Mouse (Mus musculus): ENCODE data around the gene Trmt1l. TPM values are rescaled to one million over a fixed set of nuclear protein-coding genes. Genes with fewer than 3 reads are reported as not detected.
A peak's percentile ranks its signal among the peaks of the same experiment; 100 is the strongest.

The Trmt1l gene
- polyA plus RNA-seq, 1 experiment, result 31.8 TPM

GRCm38 (mm10) chr1:151492419-151492818 lies 64.1 kb downstream of the Trmt1l start:
- DNase-seq (ENCODE audit: extremely low spot score in 1 of 2, low spot score in 1 of 2), result peak in 1 of 2 experiments; percentile 27

GRCm38 (mm10) chr1:151493826-151494225 lies 65.5 kb downstream of the Trmt1l start:
- no peak for DNase-seq (ENCODE audit: extremely low spot score in 1 of 2, low spot score in 1 of 2)

DNA sequence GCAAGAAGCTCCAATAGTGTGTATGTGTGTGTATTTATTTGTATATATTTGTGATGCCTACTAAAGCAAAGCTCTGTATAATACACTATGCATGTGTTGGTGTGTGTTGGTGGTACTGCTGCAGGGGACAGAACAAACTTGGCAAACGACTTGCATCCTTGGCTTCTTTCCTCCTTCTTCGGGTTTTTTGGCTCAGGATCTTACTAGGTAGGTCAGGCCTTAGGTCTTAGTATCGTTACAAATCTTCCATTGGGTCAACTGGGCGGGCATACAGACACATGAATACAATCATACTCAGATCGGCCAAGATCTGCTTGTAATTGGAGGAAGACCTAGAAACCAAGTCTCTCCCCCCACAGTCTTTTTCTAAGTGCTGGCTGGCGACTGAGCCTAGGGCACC lies 66.4 kb downstream of the Trmt1l start:
- DNase-seq (ENCODE audit: extremely low spot score in 1 of 2, low spot score in 1 of 2), result no peak

DNA sequence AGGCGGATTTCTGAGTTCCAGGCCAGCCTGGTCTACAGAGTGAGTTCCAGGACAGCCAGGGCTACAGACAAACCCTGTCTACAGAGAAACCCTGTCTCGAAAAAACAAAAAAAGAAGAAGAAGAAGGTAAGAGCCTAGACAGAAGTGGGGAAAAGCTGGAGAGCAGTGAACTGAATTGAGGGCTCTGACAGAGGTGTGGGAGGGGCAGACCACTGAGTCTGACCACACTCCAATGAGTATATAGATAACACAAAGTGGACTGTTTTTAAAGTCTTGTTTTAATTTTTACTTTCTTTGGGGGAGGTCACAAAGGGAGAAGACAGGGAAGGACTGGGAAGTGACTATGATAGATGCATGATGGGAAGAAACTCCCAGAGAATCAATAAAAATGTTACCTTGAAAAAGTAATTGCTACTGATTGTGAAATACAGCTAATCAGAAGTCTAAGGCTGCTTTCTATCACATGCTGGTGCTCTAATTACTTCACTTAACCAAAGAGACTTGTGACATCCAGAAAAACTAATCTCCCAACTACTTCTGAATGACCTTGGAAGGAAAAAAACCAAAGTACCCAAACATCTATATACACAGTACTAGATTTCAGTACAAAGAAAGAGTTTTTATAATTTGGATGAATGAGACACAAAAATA lies 67.4 kb downstream of the Trmt1l start:
- no peak for DNase-seq (ENCODE audit: extremely low spot score in 1 of 2, low spot score in 1 of 2)

DNA sequence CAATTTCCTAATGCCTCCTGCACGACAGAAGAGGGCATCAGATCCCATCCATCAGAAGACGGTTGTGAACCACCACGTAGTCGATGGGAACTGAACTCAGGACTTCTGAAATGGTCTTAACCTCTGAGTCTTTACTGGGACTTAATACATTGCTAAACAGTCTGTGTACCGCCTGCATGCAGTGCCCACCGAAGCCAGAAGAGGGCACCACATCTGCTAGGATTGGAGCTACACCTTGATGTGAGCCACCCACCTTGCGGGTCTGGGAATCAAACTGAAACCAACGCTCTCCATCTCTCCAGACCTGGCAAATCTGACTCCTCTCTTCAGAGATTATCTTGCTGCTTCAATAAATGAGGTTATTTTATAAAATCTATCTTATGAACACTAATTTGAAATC lies 68.7 kb downstream of the Trmt1l start:
- DNase-seq (ENCODE audit: extremely low spot score in 1 of 2, low spot score in 1 of 2), result peak in 1 of 2 experiments; percentile 22

DNA sequence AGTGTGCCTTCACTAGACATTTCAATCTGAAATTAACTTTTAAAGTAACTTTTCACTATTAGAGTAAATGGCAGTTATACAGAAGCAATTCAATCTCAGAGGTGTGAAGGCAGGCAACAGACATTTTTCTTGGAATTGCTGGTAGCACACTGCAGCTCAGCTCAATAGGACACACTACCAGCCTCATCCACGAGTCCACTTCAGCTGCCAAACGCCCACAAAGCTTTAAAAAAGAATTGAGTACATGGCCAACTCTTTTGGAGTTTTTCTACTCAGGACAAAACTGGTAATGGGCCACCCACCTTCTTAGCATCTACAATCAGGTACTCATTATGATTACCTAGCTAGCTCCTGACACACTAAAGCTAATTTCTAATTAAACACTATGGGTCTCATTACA lies 69.6 kb downstream of the Trmt1l start:
- DNase-seq (ENCODE audit: extremely low spot score in 1 of 2, low spot score in 1 of 2), result peak in 1 of 2 experiments; percentile 10

DNA sequence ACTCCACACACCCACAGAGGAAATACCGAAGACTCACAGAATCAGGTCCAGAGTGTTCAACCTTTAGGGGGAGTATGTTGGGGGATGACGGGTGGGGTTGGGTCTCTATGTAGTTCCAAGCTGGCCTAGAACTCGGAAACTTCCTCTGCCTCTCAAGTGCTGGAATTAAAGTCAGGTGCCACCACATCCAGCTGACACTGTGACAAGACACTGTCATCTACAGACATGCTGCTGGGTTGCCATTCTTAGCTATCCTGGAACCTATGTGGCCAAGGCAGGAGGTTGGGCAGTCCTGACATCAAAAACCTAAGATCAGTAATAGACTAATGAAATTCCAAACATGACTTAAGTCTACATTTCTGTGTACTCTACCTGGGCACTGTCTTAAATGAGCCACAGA lies 70.0 kb downstream of the Trmt1l start:
- no peak for DNase-seq (ENCODE audit: extremely low spot score in 1 of 2, low spot score in 1 of 2)

DNA sequence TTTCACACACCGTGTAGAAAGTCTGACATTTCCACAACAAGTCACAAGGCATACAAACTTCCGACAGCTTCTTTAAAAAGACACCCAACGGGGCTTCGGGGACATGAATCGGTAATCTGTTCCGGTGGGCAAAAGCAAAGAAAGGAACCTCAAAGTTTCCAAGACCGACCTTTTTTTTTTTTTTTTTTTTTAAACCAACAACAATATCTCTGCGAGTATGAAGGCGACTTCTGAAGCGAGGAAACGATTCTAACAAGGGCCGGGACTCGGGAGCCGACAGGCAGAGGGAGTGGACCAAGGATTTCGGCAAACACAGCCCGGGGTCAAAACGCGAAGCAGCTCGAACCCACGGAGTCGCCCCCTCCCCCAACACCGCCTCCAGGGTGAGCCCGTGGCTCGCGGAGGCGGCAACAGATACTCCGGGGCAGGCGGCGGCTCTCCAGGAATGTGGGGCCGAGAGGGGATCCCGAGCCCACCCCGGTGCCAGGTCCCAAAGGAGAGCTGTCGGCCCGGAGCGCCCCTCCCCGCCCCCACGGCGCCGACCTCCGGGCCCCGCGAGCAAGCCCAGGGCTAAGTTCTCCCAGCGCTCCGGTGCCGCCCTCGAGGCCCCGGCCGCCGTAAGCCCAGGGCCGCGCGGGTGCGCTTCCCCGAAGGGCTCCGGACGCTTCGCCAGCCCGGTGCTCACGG lies 71.6 kb downstream of the Trmt1l start:
- peak in 1 of 2 experiments; percentile 37 for DNase-seq (ENCODE audit: extremely low spot score in 1 of 2, low spot score in 1 of 2)

DNA sequence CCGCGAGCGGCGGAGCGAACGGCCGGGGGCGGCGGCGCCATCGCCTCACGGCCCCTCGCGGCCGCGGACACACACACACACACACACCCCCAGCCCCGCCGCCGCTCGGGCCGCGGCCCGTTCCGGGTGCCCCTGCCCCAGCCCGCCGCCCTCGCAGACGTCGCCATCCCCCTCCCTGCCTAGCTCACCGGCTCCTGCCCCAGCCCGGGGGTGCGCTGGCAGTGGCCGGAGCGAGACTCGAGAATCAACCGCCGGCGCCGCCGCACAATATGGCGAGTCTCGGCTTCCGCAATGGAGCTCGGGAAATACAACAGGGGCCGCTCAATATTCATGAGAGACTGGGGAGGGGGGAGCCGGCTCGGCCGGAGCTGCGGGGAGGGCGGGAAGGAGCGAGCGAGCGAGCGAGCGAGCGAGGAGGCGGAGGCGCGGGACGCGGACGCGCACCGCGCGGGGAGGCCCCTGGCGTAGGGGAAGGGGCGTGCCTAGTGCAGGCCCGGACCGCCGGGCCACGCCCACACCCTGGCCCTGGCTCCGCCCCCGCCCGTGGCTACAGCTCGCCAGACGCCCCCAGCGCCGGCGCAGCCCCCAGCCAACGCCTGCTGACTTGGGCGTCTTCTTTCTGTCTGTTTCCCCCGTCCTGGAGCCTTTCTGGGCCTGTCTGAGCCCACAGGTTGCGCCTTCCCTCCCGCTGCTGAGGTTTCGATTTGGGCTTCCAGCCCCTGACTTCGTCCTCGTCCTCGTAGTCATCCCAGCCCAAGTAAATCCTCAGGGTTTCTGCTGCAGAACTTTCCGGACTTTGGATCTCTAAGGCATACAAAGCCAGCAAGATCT lies 72.4 kb downstream of the Trmt1l start, which contains the start of gene Rnf2:
Rnf2 (minus strand) TSS at position 425 of the 831 bp plus-strand sequence.
- peak; percentile 61 to 85 for DNase-seq (ENCODE audit: extremely low spot score in 1 of 2, low spot score in 1 of 2)

Other genes starting within 250 kb of the Trmt1l start
- gene Gm47985, start 246.0 kb upstream of the Trmt1l start, polyA plus RNA-seq (2012; rRNA removed), result not detected in 2 replicates
- gene Gm8947, start 236.2 kb upstream of the Trmt1l start, polyA plus RNA-seq (2012; rRNA removed), result not detected in 2 replicates
- gene Gm47995, start 230.1 kb upstream of the Trmt1l start, polyA plus RNA-seq (2012; rRNA removed), result not detected in 2 replicates
- gene 3110040M04Rik, start 224.4 kb upstream of the Trmt1l start, polyA plus RNA-seq (2012; rRNA removed), result not detected in 2 replicates
- not detected in 2 replicates for gene Gm47996, start 218.4 kb upstream of the Trmt1l start, polyA plus RNA-seq (2012; rRNA removed)
- gene Ivns1abp, start 84.1 kb upstream of the Trmt1l start, polyA plus RNA-seq (2012; rRNA removed), result 127 and 132 TPM in 2 replicates
- 12.1 and 16.3 TPM in 2 replicates for gene Swt1, start 87 bp upstream of the Trmt1l start, polyA plus RNA-seq (2012; rRNA removed)
- gene Rnf2, start 72.4 kb downstream of the Trmt1l start, polyA plus RNA-seq (2012; rRNA removed), result 31.3 and 36.0 TPM in 2 replicates
- gene Fam129a, start 142.6 kb downstream of the Trmt1l start, polyA plus RNA-seq (2012; rRNA removed), result 1.8 TPM in 2 replicates